Mouse (Mus musculus): Measurements from ENCODE around the gene Spns2.

DNA sequence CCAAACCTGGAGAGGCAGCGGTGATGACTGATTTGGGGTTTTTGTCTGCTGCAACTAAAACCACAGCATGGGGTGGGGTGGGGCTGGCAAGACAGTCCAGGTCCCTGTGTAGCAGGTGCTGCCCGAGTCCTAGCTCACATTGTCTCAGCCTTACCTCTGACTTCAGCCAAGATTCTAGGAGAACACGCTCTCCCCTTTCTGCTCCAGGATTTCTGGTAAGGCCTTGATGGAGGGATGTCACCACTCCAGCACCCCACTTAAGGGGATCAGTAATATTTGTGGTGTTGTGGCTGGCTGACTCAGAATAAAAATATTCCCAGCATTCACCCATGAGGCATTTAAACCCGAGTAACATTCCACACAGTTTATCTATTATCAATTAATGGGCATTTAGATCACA is 66.0 kb downstream of the Spns2 start:
- TF ChIP-seq GATA1 (IDR thresholded peaks at IDR 0.05; ENCODE audit: borderline replicate concordance, low read length) = no peak
- TF ChIP-seq FLI1 (IDR thresholded peaks at IDR 0.05; ENCODE audit: low read length) = no peak
